Mouse (Mus musculus) heart, embryonic 12.5 days (tissue): ENCODE measurements around the gene Cacna1a. TPM values are rescaled to one million over a fixed set of nuclear protein-coding genes. Genes with fewer than 3 reads are reported as not detected.

Source experiments
- ATAC-seq: fragments of 200-750 bp; cut with Nextera tagmentation; 2 replicates; pipeline ENCODE4 v1.8.0; 2017; ENCODE audit warnings: moderate TSS enrichment, moderate library complexity; ENCODE audit not compliant: insufficient number of reproducible peaks, low FRiP score
- H3K27ac ChIP-seq: fragments of 300-500 bp; sonication (generic); 2 replicates; pipeline ENCODE4 v1.5.1; 2016; ENCODE audit warnings: mild to moderate bottlenecking, moderate library complexity; ENCODE audit not compliant: poor library complexity, severe bottlenecking
- H3K27me3 ChIP-seq: fragments of 300-500 bp; sonication (generic); replicated peaks from 2 replicates; pipeline ENCODE4 v1.6.1; 2016; ENCODE audit warnings: mild to moderate bottlenecking, moderate library complexity
- H3K36me3 ChIP-seq: fragments of 300-500 bp; sonication (generic); 2 replicates; pipeline ENCODE4 v1.6.1; 2016; ENCODE audit warnings: mild to moderate bottlenecking, moderate library complexity
- H3K4me1 ChIP-seq: fragments of 300-500 bp; sonication (generic); replicated peaks from 2 replicates; pipeline ENCODE4 v1.6.1; 2016; ENCODE audit warnings: mild to moderate bottlenecking
- H3K4me2 ChIP-seq: fragments of 300-500 bp; sonication (generic); 2 replicates; pipeline ENCODE4 v1.6.1; 2016; ENCODE audit warnings: mild to moderate bottlenecking, moderate library complexity
- H3K4me3 ChIP-seq: fragments of 300-500 bp; sonication (generic); 2 replicates; pipeline ENCODE4 v1.5.1; 2016; ENCODE audit warnings: mild to moderate bottlenecking
- H3K9ac ChIP-seq: fragments of 300-500 bp; sonication (generic); 2 replicates; pipeline ENCODE4 v1.6.1; 2016; ENCODE audit warnings: mild to moderate bottlenecking, moderate library complexity
- H3K9me3 ChIP-seq: fragments of 300-500 bp; sonication (generic); replicated peaks from 2 replicates; pipeline ENCODE4 v1.6.1; 2016; ENCODE audit warnings: mild to moderate bottlenecking, moderate library complexity
- WGBS: fragments of 180-500 bp; shearing (Covaris S2); methylation state at CpG from one replicate; pipeline ENCODE4 v1.1.7; 2016; 5-methylcytosine and 5-hydroxymethylcytosine counted together
- polyA plus RNA-seq: library from polyadenylated mRNA; unstranded; fragments of >200 nt; fragmentation: Nextera tagmentation; extraction: Ambion mirVana; gene quantifications from 2 replicates; pipeline ENCODE4 v1.2.1, GENCODE M21; 2016

The Cacna1a gene
- polyA plus RNA-seq, 1 experiment from 2014 or later, result 9.2 TPM

DNA sequence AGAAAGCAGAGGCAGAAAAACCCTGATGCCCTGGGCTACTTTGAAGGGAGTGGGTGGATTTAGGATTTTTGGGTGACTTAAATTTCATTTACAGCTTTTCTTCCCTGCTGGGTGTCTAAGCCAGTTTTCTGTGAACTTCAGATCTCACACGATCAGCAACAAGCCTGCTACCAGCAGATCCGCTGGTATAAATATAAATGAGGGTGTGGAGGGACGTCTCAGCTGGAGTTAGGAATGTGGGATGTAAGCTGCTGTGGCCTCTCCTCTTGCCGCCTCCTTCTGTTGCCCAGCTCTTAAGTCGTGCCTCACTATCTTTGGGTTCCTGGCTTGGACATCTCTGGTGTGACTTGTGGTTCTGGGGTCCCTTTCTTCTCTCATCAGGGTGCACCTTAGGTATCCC lies 41.3 kb downstream of the Cacna1a start:
- no peak overlapping the region for H3K4me2 ChIP-seq
- no peak for ATAC-seq
- H3K9ac ChIP-seq, result no peak overlapping the region
- no peak overlapping the region for H3K27ac ChIP-seq
- no peaks in the 10 kb centered on the region for H3K9me3 ChIP-seq
- WGBS, result 10% methylated on average over 5 of the region's 5 CpGs
- H3K36me3 ChIP-seq, result no peaks in the 10 kb centered on the region
- H3K4me3 ChIP-seq, result no peak overlapping the region
- H3K4me1 ChIP-seq, result no peaks in the 10 kb centered on the region
- H3K27me3 ChIP-seq, result peaks cover 9% of the 10 kb centered on the region

DNA sequence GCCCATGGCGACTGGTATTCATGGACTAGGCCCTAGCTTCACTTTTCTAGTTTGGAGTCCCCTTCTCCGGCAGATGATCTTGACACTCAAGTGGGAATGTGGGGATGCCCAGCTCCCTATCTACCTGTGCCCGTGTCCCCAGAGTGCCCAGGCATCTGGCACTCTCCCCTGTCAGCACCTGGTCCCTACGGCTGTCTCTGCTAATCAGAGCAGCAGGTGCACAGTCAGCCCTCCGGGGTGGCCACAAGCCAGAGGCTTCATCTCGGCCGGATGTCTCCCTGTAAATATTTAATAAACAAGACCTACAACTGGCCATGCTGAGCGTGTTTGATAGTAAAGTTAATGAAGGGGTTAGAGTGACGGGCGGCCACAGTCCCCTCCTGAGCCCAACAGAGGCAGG lies 47.1 kb downstream of the Cacna1a start:
- no peak for ATAC-seq
- Histone ChIP-seq H3K9me3 (no peaks in the 10 kb centered on the region), H3K36me3 (no peaks in the 10 kb centered on the region), H3K27me3 (no peaks in the 10 kb centered on the region), H3K4me1 (no peaks in the 10 kb centered on the region), H3K4me2 (no peak overlapping the region), H3K27ac (no peak overlapping the region), H3K4me3 (no peak overlapping the region), H3K9ac (no peak overlapping the region)
- WGBS, result 76% methylated on average over 10 of the region's 10 CpGs

DNA sequence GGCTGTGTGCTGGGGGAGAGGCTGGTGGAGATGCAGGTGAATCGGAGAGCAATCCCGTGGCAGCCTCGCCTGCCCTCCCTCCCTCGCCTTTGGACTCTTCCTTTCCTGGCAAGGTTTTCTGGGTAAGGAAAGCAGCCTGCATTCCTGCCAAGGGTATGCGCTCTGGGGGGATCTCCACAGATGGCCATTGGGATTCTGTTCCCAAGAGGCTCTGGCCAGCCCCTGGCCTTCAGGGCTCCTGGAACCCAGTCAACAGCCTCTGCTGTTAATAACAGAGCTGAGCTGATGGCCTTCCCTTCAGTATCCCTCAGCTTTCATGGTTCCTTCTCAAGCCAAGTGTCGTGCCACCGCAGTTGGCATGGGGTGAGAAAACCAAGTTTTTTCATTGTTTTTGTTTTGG lies 51.6 kb downstream of the Cacna1a start:
- ATAC-seq, result no peak
- H3K4me1 ChIP-seq, result peaks cover 7% of the 10 kb centered on the region
- no peaks in the 10 kb centered on the region for H3K9me3 ChIP-seq
- 77% methylated on average over 7 of the region's 7 CpGs for WGBS
- no peak overlapping the region for H3K4me3 ChIP-seq
- no peak overlapping the region for H3K4me2 ChIP-seq
- H3K9ac ChIP-seq, result no peak overlapping the region
- H3K27me3 ChIP-seq, result no peaks in the 10 kb centered on the region
- no peaks in the 10 kb centered on the region for H3K36me3 ChIP-seq
- H3K27ac ChIP-seq, result no peak overlapping the region

DNA sequence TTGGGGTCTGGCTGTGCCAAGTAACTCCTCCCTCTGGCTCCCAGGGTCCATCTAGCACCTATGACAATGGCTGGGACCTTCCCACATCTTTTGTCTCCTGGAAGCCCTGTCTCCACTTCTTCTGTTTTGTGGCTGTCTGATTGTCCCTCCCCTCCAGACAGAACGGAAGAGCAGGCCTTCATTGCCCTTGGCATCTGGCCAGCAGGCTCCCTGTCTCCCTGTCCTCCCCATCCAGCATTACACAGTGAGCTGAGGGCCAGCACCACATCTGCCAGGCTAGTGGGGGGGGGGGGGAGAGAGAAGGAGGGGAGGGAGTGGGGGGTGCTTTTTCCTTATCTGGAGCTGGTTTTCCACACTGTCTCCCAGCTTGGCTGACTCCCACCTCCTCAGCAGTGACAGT lies 53.8 kb downstream of the Cacna1a start:
- Histone ChIP-seq H3K36me3 (no peaks in the 10 kb centered on the region), H3K4me3 (no peak overlapping the region), H3K9ac (no peak overlapping the region), H3K4me2 (no peak overlapping the region), H3K27ac (no peak overlapping the region), H3K27me3 (no peaks in the 10 kb centered on the region), H3K9me3 (no peaks in the 10 kb centered on the region), H3K4me1 (peaks cover 7% of the 10 kb centered on the region)
- no peak for ATAC-seq
- WGBS, result 10% methylated on average over 1 of the region's 1 CpGs

DNA sequence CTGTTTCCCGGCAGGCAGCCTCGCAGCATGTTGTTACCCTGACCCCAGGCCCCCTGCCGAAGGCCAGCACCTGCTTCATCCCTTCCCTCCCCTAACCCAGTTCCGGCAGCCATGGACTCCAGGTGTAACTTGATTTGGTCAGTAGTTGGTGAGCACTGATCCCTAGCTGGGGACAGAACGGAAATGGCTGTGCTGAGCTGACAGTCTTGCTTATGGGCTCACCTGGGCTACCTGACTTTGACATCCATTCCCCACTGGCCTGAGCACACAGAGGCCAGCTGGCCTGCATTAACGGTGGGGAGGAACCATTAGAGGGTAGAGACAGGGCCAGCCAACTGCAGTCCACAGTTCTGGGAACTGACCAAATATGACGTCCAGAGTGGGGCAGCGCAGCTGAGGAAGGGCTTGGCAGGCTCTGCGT lies 58.3 kb downstream of the Cacna1a start:
- ATAC-seq, result no peak
- 82% methylated on average over 9 of the region's 9 CpGs for WGBS
- H3K36me3 ChIP-seq, result no peaks in the 10 kb centered on the region
- H3K4me3 ChIP-seq, result no peak overlapping the region
- no peaks in the 10 kb centered on the region for H3K9me3 ChIP-seq
- H3K4me1 ChIP-seq, result peaks cover 7% of the 10 kb centered on the region
- 0 out of 2 replicates have a peak, but pooled peaks cover 6% of the 10 kb centered on the region for H3K27me3 ChIP-seq
- H3K4me2 ChIP-seq, result no peak overlapping the region
- no peak overlapping the region for H3K27ac ChIP-seq
- H3K9ac ChIP-seq, result no peak overlapping the region

DNA sequence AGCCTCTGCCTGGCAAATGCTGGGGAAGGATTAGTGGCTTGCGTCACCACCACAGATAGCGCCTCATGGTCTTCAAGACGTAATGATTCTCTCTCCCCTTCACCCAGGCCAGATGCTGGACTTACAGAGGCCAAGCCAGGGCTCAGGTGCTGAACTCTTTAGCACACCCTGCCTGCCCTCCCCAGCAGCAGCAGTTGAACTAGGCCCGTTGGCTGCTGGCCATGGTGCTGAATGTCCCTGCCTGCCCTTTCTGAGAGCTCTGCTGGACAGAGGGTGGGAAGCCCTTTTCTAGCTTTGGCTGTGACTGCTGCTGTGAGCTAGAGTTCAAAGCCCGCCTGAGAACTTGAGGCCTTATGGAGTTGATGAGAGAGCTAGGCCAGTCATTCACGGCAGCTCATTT lies 66.3 kb downstream of the Cacna1a start:
- Histone ChIP-seq H3K9ac (no peak overlapping the region), H3K4me3 (no peak overlapping the region), H3K9me3 (no peaks in the 10 kb centered on the region), H3K27me3 (0 out of 2 replicates have a peak, but pooled peaks cover 4% of the 10 kb centered on the region), H3K4me2 (no peak overlapping the region), H3K4me1 (peaks cover 6% of the 10 kb centered on the region; the same call in 1 of the 2 replicates), H3K27ac (no peak overlapping the region), H3K36me3 (no peaks in the 10 kb centered on the region)
- 20% methylated on average over 6 of the region's 6 CpGs for WGBS
- no peak for ATAC-seq

DNA sequence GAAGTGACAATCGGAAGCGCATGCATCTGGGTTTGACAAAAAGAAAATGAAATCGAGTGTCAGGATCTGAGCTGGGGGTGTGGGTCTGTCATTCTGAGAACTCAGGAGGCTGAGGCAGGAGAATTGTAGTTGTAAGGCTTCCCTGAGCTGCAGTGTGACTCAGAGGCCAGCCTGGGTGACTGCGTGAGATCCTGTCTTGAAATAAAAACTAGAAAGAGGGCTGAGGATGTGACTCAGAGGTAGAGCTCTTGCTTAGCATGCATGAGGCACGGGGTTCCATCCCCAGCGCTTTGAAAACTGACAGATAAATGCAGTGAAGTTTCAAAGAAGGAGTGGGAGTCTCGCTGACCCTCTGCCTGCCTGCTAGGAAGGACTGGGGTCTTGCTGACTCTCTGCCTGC lies 70.6 kb downstream of the Cacna1a start:
- WGBS, result 60% methylated on average over 7 of the region's 7 CpGs
- Histone ChIP-seq H3K9me3 (peaks cover 17% of the 10 kb centered on the region), H3K9ac (no peak overlapping the region), H3K4me3 (no peak overlapping the region), H3K4me1 (peaks cover 21% of the 10 kb centered on the region), H3K4me2 (no peak overlapping the region), H3K27me3 (no peaks in the 10 kb centered on the region), H3K27ac (no peak overlapping the region), H3K36me3 (no peaks in the 10 kb centered on the region)
- no peak for ATAC-seq

DNA sequence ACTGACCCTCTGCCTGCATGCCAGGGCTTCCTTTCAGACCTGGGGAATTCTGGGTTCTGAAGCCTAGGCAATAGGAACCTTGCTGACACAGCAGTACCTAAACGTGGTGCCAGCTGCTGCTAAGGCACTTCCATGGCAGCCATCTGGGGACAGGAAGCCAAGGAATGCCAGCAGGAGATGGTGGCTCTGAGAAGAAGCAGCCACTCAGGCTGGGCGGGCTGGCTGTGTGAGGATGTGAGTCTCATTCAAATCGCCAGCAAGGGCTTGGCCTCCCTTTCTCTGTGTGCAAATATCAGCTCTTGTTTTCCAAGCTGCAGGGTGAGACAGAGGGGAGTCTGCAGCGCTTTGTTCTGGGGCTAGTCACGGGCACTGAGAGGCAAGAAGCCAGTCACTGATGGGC lies 71.0 kb downstream of the Cacna1a start:
- H3K4me2 ChIP-seq, result no peak overlapping the region
- no peaks in the 10 kb centered on the region for H3K36me3 ChIP-seq
- peaks cover 21% of the 10 kb centered on the region for H3K4me1 ChIP-seq
- no peak overlapping the region for H3K4me3 ChIP-seq
- no peak overlapping the region for H3K9ac ChIP-seq
- H3K27me3 ChIP-seq, result no peaks in the 10 kb centered on the region
- WGBS, result 32% methylated on average over 5 of the region's 5 CpGs
- H3K9me3 ChIP-seq, result peaks cover 17% of the 10 kb centered on the region
- no peak for ATAC-seq
- H3K27ac ChIP-seq, result no peak overlapping the region

DNA sequence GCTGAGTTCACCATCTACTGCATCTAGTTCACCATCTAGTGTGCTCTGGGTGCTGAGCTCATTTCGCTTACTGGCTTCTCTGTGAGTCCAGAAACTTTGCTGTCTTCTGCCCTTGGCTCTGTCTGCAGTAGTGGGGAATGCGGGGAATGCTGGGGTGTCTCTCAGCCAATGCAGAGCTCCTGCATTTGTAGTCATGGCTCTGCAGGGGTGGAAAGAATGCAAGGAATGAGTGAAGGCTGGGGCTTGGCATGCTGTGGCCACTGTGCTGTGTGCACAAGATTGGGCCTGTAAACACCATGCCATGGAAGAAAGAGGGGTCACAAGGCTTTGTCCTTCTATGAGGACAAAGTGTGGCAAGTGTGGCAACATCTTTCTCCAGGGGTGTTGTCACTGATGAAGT lies 72.5 kb downstream of the Cacna1a start:
- Histone ChIP-seq H3K27ac (peak overlapping the region; percentile 37; the same call in 1 of the 2 replicates), H3K27me3 (no peaks in the 10 kb centered on the region), H3K9ac (no peak overlapping the region), H3K9me3 (peaks cover 17% of the 10 kb centered on the region), H3K36me3 (no peaks in the 10 kb centered on the region), H3K4me2 (no peak overlapping the region), H3K4me1 (peaks cover 21% of the 10 kb centered on the region), H3K4me3 (no peak overlapping the region)
- ATAC-seq, result no peak
- WGBS, result 31% methylated on average over 2 of the region's 2 CpGs

DNA sequence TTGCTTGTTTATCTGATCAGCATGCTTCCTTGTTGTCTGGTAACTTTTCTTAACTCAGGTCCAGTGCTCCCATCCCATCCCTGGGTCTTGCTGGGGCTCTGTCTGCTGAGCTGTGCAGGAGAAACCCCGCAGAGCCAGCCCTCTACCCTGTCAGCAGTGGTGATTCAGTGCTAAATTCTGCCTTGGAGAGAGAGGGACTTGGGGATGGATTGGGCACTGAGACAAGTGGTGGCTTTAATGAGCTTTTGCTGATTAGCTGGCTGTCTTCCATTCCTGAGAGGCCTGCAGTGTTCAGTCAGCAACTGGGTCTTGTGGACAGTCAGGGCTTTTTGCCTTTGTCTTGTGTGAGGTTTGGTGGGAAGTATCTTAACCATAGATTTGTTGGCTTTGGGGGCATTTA lies 78.7 kb downstream of the Cacna1a start:
- H3K9ac ChIP-seq, result no peak overlapping the region
- 0 out of 2 replicates have a peak, but pooled peaks cover 2% of the 10 kb centered on the region for H3K4me1 ChIP-seq
- H3K27ac ChIP-seq, result no peak overlapping the region
- no peaks in the 10 kb centered on the region for H3K27me3 ChIP-seq
- no peaks in the 10 kb centered on the region for H3K36me3 ChIP-seq
- 27% methylated on average over 1 of the region's 1 CpGs for WGBS
- no peak for ATAC-seq
- no peak overlapping the region for H3K4me2 ChIP-seq
- no peak overlapping the region for H3K4me3 ChIP-seq
- peaks cover 9% of the 10 kb centered on the region for H3K9me3 ChIP-seq

DNA sequence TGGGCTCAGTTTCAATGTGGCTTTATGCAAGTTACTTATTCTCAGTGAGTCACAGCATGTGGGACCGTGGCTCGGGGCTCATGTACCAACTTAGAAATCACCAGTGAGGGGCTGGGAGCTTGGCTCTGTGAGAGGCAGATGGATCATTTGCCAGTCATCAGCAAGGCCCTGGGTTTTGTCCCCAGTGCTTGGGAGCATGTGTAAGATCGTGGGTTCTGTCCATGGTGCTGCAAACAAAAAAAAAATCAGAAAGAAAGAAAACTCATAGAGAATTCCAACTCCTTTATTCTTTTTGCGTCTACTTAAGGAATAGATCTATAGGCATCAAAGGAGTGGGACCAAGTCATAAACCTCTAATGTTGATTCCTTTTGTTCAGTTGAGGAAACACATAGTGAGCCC lies 80.8 kb downstream of the Cacna1a start:
- H3K9me3 ChIP-seq, result no peaks in the 10 kb centered on the region
- no peak overlapping the region for H3K9ac ChIP-seq
- H3K4me3 ChIP-seq, result no peak overlapping the region
- no peaks in the 10 kb centered on the region for H3K27me3 ChIP-seq
- H3K4me2 ChIP-seq, result no peak overlapping the region
- no peak overlapping the region for H3K27ac ChIP-seq
- 69% methylated on average over 4 of the region's 4 CpGs for WGBS
- ATAC-seq, result no peak
- no peaks in the 10 kb centered on the region for H3K36me3 ChIP-seq
- 0 out of 2 replicates have a peak, but pooled peaks cover 2% of the 10 kb centered on the region for H3K4me1 ChIP-seq

DNA sequence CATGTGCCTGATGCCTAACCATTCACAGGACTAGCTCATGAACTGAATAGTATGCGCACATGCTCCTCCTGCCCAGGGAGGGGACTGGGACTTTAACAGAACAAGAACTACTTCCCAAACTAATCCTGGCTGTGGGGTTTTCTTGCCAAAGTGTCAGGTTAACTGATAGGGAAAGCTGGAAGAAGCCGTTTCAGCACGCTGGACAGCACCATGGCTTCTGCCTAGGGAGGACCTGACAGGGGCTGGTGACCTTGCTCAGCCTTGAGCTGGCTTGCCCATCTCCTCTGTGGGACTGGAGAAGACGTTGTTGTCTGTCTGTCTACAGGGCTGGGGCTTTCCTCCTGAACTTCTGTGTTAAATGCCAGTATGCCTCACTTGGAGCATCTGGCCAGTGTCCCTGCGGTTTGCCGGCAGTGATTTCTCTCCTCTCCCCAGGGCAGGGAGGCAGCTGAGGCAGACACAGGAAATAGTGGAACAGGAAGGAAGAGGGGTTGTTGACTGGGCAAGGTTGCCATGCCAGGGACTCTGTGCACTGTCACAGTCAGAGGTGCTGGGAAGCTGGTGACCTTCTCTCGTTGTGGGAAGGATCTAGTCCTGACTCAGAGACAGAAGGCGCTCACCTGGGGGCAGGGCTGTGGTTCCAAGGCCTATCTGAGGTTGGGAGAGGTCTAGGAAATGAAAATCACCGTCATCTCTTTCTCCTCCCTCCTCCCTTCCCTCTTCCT lies 83.2 kb downstream of the Cacna1a start:
- no peak for ATAC-seq
- H3K9me3 ChIP-seq, result no peaks in the 10 kb centered on the region
- no peak overlapping the region for H3K4me3 ChIP-seq
- H3K4me1 ChIP-seq, result 0 out of 2 replicates have a peak, but pooled peaks cover 2% of the 10 kb centered on the region
- no peak overlapping the region for H3K9ac ChIP-seq
- no peaks in the 10 kb centered on the region for H3K36me3 ChIP-seq
- H3K27me3 ChIP-seq, result no peaks in the 10 kb centered on the region
- H3K4me2 ChIP-seq, result no peak overlapping the region
- H3K27ac ChIP-seq, result no peak overlapping the region
- WGBS, result 38% methylated on average over 9 of the region's 9 CpGs
